Mouse (Mus musculus): Measurements from ENCODE around the gene Luzp1. TPM values are rescaled to one million over a fixed set of nuclear protein-coding genes. Genes with fewer than 3 reads are reported as not detected.

Luzp1 gene
- total and polyA plus RNA-seq, 3 experiments = 7.5 to 13.4 TPM; not detected in 1

- DNase-seq (ENCODE audit: low read depth, low spot score) = no peak
- no peak overlapping the region for H3K27ac ChIP-seq (ENCODE audit: control insufficient read depth, low read depth, low read length)
- H3K27me3 ChIP-seq (ENCODE audit: control insufficient read depth in 1 of 2, insufficient read depth in 2 of 2, low read length in 2 of 2) = no peaks in the 10 kb centered on the region
- H3K79me2 ChIP-seq (ENCODE audit: control insufficient read depth, insufficient read depth, low read length, poor library complexity) = peaks cover 42% of the 10 kb centered on the region
- no peak overlapping the region for H3K4me3 ChIP-seq (ENCODE audit: control insufficient read depth in 1 of 2, insufficient read depth in 1 of 2, low read depth in 2 of 2, low read length in 2 of 2)
- no peak overlapping the region for H3K9ac ChIP-seq (ENCODE audit: control insufficient read depth, low read depth, low read length, poor library complexity, severe bottlenecking)
- peaks cover 6 to 20% of the 10 kb centered on the region in 2 experiments for H3K36me3 ChIP-seq (ENCODE audit: control insufficient read depth in 1 of 2, insufficient read depth in 2 of 2, low read length in 2 of 2)
- TF ChIP-seq ETS1 (IDR thresholded peaks at IDR 0.05; ENCODE audit: low read depth, low read length) (no peak), NELFE (IDR thresholded peaks at IDR 0.05; ENCODE audit: low read depth, low read length) (no peak)
- H3K9me3 ChIP-seq (replicated peaks; ENCODE audit: insufficient read depth, low read length) = no peaks in the 10 kb centered on the region
- H3K4me1 ChIP-seq (ENCODE audit: control insufficient read depth in 1 of 2, insufficient read depth in 2 of 2, low read length in 2 of 2) = peaks cover 14 to 16% of the 10 kb centered on the region in 2 experiments
These were observed 124.4 kb downstream of the Luzp1 start for GRCm38 (mm10) chr4:136594006-136594405.

DNA sequence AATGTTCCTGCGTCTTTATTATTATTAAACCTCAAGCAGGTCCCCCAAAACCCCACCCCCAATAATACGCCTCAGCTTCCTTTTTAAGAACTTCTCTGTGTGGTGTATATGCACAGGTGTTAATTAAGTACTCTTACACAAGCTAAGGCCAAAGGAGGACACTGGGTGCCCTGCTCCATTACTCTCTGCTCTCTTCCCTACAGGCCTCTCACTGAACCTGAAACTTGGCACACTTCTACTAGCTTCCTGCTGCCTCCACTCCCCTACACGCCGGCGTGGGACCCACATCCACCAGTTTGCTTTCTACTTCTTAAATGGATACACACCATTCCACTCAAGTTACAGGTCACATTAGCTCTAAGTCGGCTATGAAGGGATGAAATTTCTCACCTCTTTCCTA, 125.7 kb downstream of the Luzp1 start:
- H3K9ac ChIP-seq (ENCODE audit: control insufficient read depth, low read depth, low read length, poor library complexity, severe bottlenecking) = no peak overlapping the region
- no peak for DNase-seq (ENCODE audit: low read depth, low spot score)
- H3K4me3 ChIP-seq (ENCODE audit: control insufficient read depth in 1 of 2, insufficient read depth in 1 of 2, low read depth in 2 of 2, low read length in 2 of 2) = no peak overlapping the region
- H3K79me2 ChIP-seq (ENCODE audit: control insufficient read depth, insufficient read depth, low read length, poor library complexity) = peaks cover 43% of the 10 kb centered on the region
- H3K9me3 ChIP-seq (replicated peaks; ENCODE audit: insufficient read depth, low read length) = no peaks in the 10 kb centered on the region
- no peak for TF ChIP-seq RAD21 (IDR thresholded peaks at IDR 0.05; ENCODE audit: low read depth, low read length)
- TF ChIP-seq TBP (IDR thresholded peaks at IDR 0.05; ENCODE audit: low read depth, low read length) = no peak
- TF ChIP-seq ZC3H11A (IDR thresholded peaks at IDR 0.05; ENCODE audit: low read depth, low read length) = no peak
- TF ChIP-seq JUND (IDR thresholded peaks at IDR 0.05; ENCODE audit: low read depth, low read length) = no peak
- TF ChIP-seq POLR2A (IDR thresholded peaks at IDR 0.05; ENCODE audit: control insufficient read depth in 1 of 2, insufficient read depth in 1 of 2, low read depth in 1 of 2, low read length in 2 of 2, poor library complexity in 1 of 2) = no peak
- TF ChIP-seq MAZ (IDR thresholded peaks at IDR 0.05; ENCODE audit: low read depth, low read length) = no peak
- no peak for TF ChIP-seq GATA1 (IDR thresholded peaks at IDR 0.05; ENCODE audit: low read depth, low read length)
- TF ChIP-seq E2F4 (IDR thresholded peaks at IDR 0.05; ENCODE audit: borderline replicate concordance, low read depth, low read length) = no peak
- no peak for TF ChIP-seq CHD2 (IDR thresholded peaks at IDR 0.05; ENCODE audit: low read length)
- TF ChIP-seq TAL1 (IDR thresholded peaks at IDR 0.05; ENCODE audit: low read length) = no peak
- no peak for TF ChIP-seq CTCF (IDR thresholded peaks at IDR 0.05 in 2 of 3, conservative IDR thresholded peaks at IDR 0.05 in 1 of 3; ENCODE audit: control insufficient read depth in 1 of 3, insufficient read depth in 1 of 3, low read depth in 2 of 3, low read length in 3 of 3, poor library complexity in 1 of 3, severe bottlenecking in 1 of 3)
- peaks cover 12 to 14% of the 10 kb centered on the region in 2 experiments for H3K4me1 ChIP-seq (ENCODE audit: control insufficient read depth in 1 of 2, insufficient read depth in 2 of 2, low read length in 2 of 2)
- no peaks in the 10 kb centered on the region for H3K27me3 ChIP-seq (ENCODE audit: control insufficient read depth in 1 of 2, insufficient read depth in 2 of 2, low read length in 2 of 2)
- no peak overlapping the region for H3K27ac ChIP-seq (ENCODE audit: control insufficient read depth, low read depth, low read length)
- peaks cover 3 to 17% of the 10 kb centered on the region in 2 experiments for H3K36me3 ChIP-seq (ENCODE audit: control insufficient read depth in 1 of 2, insufficient read depth in 2 of 2, low read length in 2 of 2)

DNA sequence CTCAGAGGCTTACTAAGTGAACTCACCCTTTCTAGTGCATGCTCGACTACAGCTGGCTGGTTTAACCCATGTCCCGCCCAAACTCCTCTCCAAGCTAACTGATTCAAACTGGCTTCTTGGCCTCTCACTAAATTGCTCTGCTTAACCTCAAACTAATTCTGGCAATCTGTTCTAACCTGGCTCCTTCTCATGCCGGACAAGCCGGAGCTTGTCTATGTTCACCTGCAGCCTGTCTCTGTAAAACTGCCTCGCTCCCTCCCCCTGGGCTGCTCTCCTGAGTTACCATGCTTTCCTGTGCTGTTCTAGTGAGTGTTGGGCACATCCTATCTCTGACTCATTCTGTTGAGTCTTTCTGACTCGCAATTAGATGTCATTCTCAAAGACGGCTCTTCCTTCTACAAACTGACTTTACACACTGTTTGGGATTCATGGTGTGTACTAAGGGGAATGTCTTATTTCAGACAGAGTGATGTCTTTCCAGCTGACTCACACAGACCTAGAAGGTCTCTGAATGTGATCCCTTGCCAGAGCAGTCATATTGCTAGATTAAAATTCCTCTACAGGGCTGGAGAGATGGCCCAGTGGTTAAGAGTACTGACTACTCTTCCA, 128.8 kb downstream of the Luzp1 start:
- no peak overlapping the region for H3K27ac ChIP-seq (ENCODE audit: control insufficient read depth, low read depth, low read length)
- peak; percentile 47 for DNase-seq (ENCODE audit: low read depth, low spot score)
- no peak overlapping the region for H3K4me3 ChIP-seq (ENCODE audit: control insufficient read depth in 1 of 2, insufficient read depth in 1 of 2, low read depth in 2 of 2, low read length in 2 of 2)
- no peaks in the 10 kb centered on the region for H3K27me3 ChIP-seq (ENCODE audit: control insufficient read depth in 1 of 2, insufficient read depth in 2 of 2, low read length in 2 of 2)
- H3K9ac ChIP-seq (ENCODE audit: control insufficient read depth, low read depth, low read length, poor library complexity, severe bottlenecking) = no peak overlapping the region
- peaks cover 0 to 20% of the 10 kb centered on the region in 2 experiments; a peak in 2 of 4 replicates for H3K36me3 ChIP-seq (ENCODE audit: control insufficient read depth in 1 of 2, insufficient read depth in 2 of 2, low read length in 2 of 2)
- no peak for TF ChIP-seq POLR2A (IDR thresholded peaks at IDR 0.05; ENCODE audit: control insufficient read depth in 1 of 2, insufficient read depth in 1 of 2, low read depth in 1 of 2, low read length in 2 of 2, poor library complexity in 1 of 2)
- no peak for TF ChIP-seq CHD2 (IDR thresholded peaks at IDR 0.05; ENCODE audit: low read length)
- TF ChIP-seq USF1 (IDR thresholded peaks at IDR 0.05; ENCODE audit: low read depth, low read length) = no peak
- TF ChIP-seq MXI1 (IDR thresholded peaks at IDR 0.05; ENCODE audit: low read depth, low read length) = no peak
- no peak for TF ChIP-seq MAFK (IDR thresholded peaks at IDR 0.05; ENCODE audit: borderline replicate concordance, low read depth, low read length)
- TF ChIP-seq UBTF (IDR thresholded peaks at IDR 0.05; ENCODE audit: borderline replicate concordance, insufficient read depth, low read depth, low read length) = no peak
- no peak for TF ChIP-seq RAD21 (IDR thresholded peaks at IDR 0.05; ENCODE audit: low read depth, low read length)
- no peak for TF ChIP-seq BHLHE40 (IDR thresholded peaks at IDR 0.05; ENCODE audit: borderline replicate concordance, low read depth, low read length)
- TF ChIP-seq ZKSCAN1 (IDR thresholded peaks at IDR 0.05; ENCODE audit: low read depth, low read length) = no peak
- no peak for TF ChIP-seq HCFC1 (IDR thresholded peaks at IDR 0.05; ENCODE audit: low read depth, low read length)
- TF ChIP-seq ETS1 (IDR thresholded peaks at IDR 0.05; ENCODE audit: low read depth, low read length) = no peak
- no peak for TF ChIP-seq SMC3 (IDR thresholded peaks at IDR 0.05; ENCODE audit: low read depth, low read length)
- no peak for TF ChIP-seq JUND (IDR thresholded peaks at IDR 0.05; ENCODE audit: low read depth, low read length)
- no peak for TF ChIP-seq MYB (IDR thresholded peaks at IDR 0.05; ENCODE audit: low read depth, low read length)
- TF ChIP-seq ZC3H11A (IDR thresholded peaks at IDR 0.05; ENCODE audit: low read depth, low read length) = no peak
- no peak for TF ChIP-seq SIN3A (IDR thresholded peaks at IDR 0.05; ENCODE audit: low read length)
- TF ChIP-seq GATA1 (IDR thresholded peaks at IDR 0.05; ENCODE audit: low read depth, low read length) = no peak
- H3K9me3 ChIP-seq (replicated peaks; ENCODE audit: insufficient read depth, low read length) = no peaks in the 10 kb centered on the region
- H3K79me2 ChIP-seq (ENCODE audit: control insufficient read depth, insufficient read depth, low read length, poor library complexity) = peaks cover 59% of the 10 kb centered on the region
- H3K4me1 ChIP-seq (ENCODE audit: control insufficient read depth in 1 of 2, insufficient read depth in 2 of 2, low read length in 2 of 2) = peaks cover 4 to 16% of the 10 kb centered on the region in 2 experiments

Data from MEL (cell line).